In the genomic region with DNA sequence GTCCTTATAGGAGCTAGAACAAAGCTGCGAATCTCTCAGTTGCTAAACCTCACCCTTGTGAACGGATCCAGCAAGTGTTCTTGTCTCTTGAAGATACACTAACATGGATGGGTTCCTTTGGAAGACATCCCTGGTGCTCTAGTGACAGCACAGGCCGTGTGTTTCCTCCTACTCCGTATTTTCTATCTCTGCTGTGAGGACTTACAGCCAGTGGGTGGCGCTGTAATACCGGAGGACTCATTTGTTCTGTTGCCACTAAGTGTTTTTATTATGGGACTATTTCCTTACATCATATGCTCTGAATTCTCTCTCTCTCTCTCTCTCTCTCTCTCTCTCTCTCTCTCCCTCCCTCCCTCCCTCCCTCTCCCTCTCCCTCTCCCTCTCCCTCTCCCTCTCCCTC, we compare ENCODE assay signal across 9 mouse cellular contexts. TPM values are rescaled to one million over a fixed set of nuclear protein-coding genes. Genes with fewer than 3 reads are reported as not detected.
DNase-seq lines count a peak whose midpoint lies in the region; ATAC-seq and TF ChIP-seq lines count a peak whose summit lies in the region.
"Had no signal": no experiment of that assay in that cellular context is flagged by ENCODE, and none has a peak within 500 bp of the region (broad histone marks: within the 10 kb centered on the region; RNA-seq: fewer than 3 reads in every experiment).

No protein-coding gene starts in this region.

- peak; percentile 55; the same call in 1 of the 2 replicates for TF ChIP-seq CTCF in liver, adult 2 months (IDR thresholded peaks at IDR 0.05; ENCODE audit: low read depth, low read length)
- TF ChIP-seq CTCF in cerebellum, adult 2 months (IDR thresholded peaks at IDR 0.05; ENCODE audit: borderline replicate concordance, insufficient read depth, low read depth, low read length): peak; percentile 47; the same call in 1 of the 2 replicates
- TF ChIP-seq CTCF in hindbrain, postnatal 0 days (IDR thresholded peaks at IDR 0.05; ENCODE audit: low read depth): peak; percentile 88
- TF ChIP-seq CTCF in midbrain, postnatal 0 days (IDR thresholded peaks at IDR 0.05): peak; percentile 89

- H3K9ac ChIP-seq in liver, adult 2 months (ENCODE audit: low read depth, low read length): no peak overlapping the region
- no peak overlapping the region for H3K9ac ChIP-seq in liver, embryonic 12.5 days
- H3K9ac ChIP-seq in hindbrain, postnatal 0 days (replicated peaks; ENCODE audit: low read length): no peak overlapping the region
- H3K9ac ChIP-seq in midbrain, postnatal 0 days (replicated peaks; ENCODE audit: low read length, poor library complexity, severe bottlenecking): no peak overlapping the region
- H3K9ac ChIP-seq: embryonic facial prominence, embryonic 13.5 days had no signal

- no peak for ATAC-seq in liver, embryonic 12.5 days
- ATAC-seq in hindbrain, postnatal 0 days: peak; percentile 84
- ATAC-seq in midbrain, postnatal 0 days (ENCODE audit: low FRiP score): peak; percentile 63; the same call in 1 of the 2 replicates

- H3K4me1 ChIP-seq in liver, adult 2 months (ENCODE audit: control insufficient read depth, insufficient read depth, low read length): no peaks in the 10 kb centered on the region
- H3K4me1 ChIP-seq in liver, embryonic 12.5 days: no peaks in the 10 kb centered on the region
- no peaks in the 10 kb centered on the region for H3K4me1 ChIP-seq in cerebellum, adult 2 months (ENCODE audit: control insufficient read depth, insufficient read depth, low read length)
- no peaks in the 10 kb centered on the region for H3K4me1 ChIP-seq in hindbrain, postnatal 0 days (ENCODE audit: insufficient read depth, low read length)
- no peaks in the 10 kb centered on the region for H3K4me1 ChIP-seq in midbrain, postnatal 0 days (ENCODE audit: insufficient read depth, low read length)

- TF ChIP-seq POLR2A in liver, adult 2 months (IDR thresholded peaks at IDR 0.05; ENCODE audit: extremely low read depth, insufficient read depth, low read length): no peak
- no peak for TF ChIP-seq POLR2A in cerebellum, adult 2 months (IDR thresholded peaks at IDR 0.05; ENCODE audit: borderline replicate concordance, insufficient read depth, low read length)

- peaks cover 16% of the 10 kb centered on the region; the same call in 1 of the 2 replicates for H3K36me3 ChIP-seq in liver, adult 2 months (ENCODE audit: control insufficient read depth, insufficient read depth, low read length)
- H3K36me3 ChIP-seq in liver, embryonic 12.5 days: peaks cover 88% of the 10 kb centered on the region
- H3K36me3 ChIP-seq in hindbrain, postnatal 0 days (ENCODE audit: insufficient read depth, low read length): no peaks in the 10 kb centered on the region
- H3K36me3 ChIP-seq in midbrain, postnatal 0 days (ENCODE audit: insufficient read depth, low read length): no peaks in the 10 kb centered on the region

- H3K9me3 ChIP-seq in liver, embryonic 12.5 days (replicated peaks): no peaks in the 10 kb centered on the region
- H3K9me3 ChIP-seq in hindbrain, postnatal 0 days (ENCODE audit: low read length): no peaks in the 10 kb centered on the region
- H3K9me3 ChIP-seq in midbrain, postnatal 0 days (ENCODE audit: low read length): no peaks in the 10 kb centered on the region
- H3K9me3 ChIP-seq: embryonic facial prominence, embryonic 13.5 days had no signal

- DNase-seq in liver, adult 2 months (ENCODE audit: extremely low read depth, low read depth, low spot score): peak; percentile 55
- DNase-seq in cerebellum, adult 2 months: peak; percentile 27 to 46
- DNase-seq in forelimb bud, embryonic 11.5 days (ENCODE audit: low read depth, low spot score): peak; percentile 61
- DNase-seq in hindbrain, postnatal 0 days (ENCODE audit: low spot score): peak; percentile 89
- DNase-seq in left cerebral cortex, postnatal 14 days (ENCODE audit: low spot score in 2 of 2): peak; percentile 88
- peak; percentile 88 for DNase-seq in midbrain, postnatal 0 days (ENCODE audit: low spot score)
- peak; percentile 2 for DNase-seq in thymus, postnatal 25 days

- intact Hi-C loops in left cerebral cortex, postnatal 14 days (cut with DNase I): loop anchor here (5.0 to 10.0 kb wide), 2 partner anchors 221 to 883 kb away; no protein-coding TSS in a partner anchor

- H3K79me2 ChIP-seq in liver, adult 2 months (ENCODE audit: control insufficient read depth, insufficient read depth, low read length): no peaks in the 10 kb centered on the region

- no peak overlapping the region for H3K27ac ChIP-seq in liver, adult 2 months (replicated peaks; ENCODE audit: insufficient read depth, low read depth, low read length)
- H3K27ac ChIP-seq in liver, embryonic 12.5 days: no peak overlapping the region
- H3K27ac ChIP-seq in cerebellum, adult 2 months (ENCODE audit: insufficient read depth, low read length): no peak overlapping the region
- no peak overlapping the region for H3K27ac ChIP-seq in hindbrain, postnatal 0 days
- no peak overlapping the region for H3K27ac ChIP-seq in midbrain, postnatal 0 days (ENCODE audit: low read depth, low read length)
- H3K27ac ChIP-seq: embryonic facial prominence, embryonic 13.5 days had no signal

- no peak overlapping the region for H3K4me3 ChIP-seq in liver, adult 2 months (ENCODE audit: insufficient read depth, low read depth, low read length)
- H3K4me3 ChIP-seq in liver, embryonic 12.5 days: no peak overlapping the region
- H3K4me3 ChIP-seq in cerebellum, adult 2 months (replicated peaks; ENCODE audit: insufficient read depth, low read depth, low read length): no peak overlapping the region
- no peak overlapping the region for H3K4me3 ChIP-seq in hindbrain, postnatal 0 days (ENCODE audit: low read length)
- no peak overlapping the region for H3K4me3 ChIP-seq in midbrain, postnatal 0 days (ENCODE audit: low read depth, low read length)
- H3K4me3 ChIP-seq: embryonic facial prominence, embryonic 13.5 days had no signal

- no peaks in the 10 kb centered on the region for H3K27me3 ChIP-seq in liver, adult 2 months (ENCODE audit: control insufficient read depth, insufficient read depth, low read length)
- H3K27me3 ChIP-seq in liver, embryonic 12.5 days (replicated peaks): no peaks in the 10 kb centered on the region
- H3K27me3 ChIP-seq in cerebellum, adult 2 months (ENCODE audit: control insufficient read depth, insufficient read depth, low read length): no peaks in the 10 kb centered on the region
- no peaks in the 10 kb centered on the region for H3K27me3 ChIP-seq in hindbrain, postnatal 0 days (ENCODE audit: insufficient read depth, low read length)
- H3K27me3 ChIP-seq in midbrain, postnatal 0 days (ENCODE audit: insufficient read depth, low read length): no peaks in the 10 kb centered on the region
- H3K27me3 ChIP-seq: embryonic facial prominence, embryonic 13.5 days had no signal

- WGBS in liver, adult 2 months: 29% methylated on average over 6 of the region's 6 CpGs
- WGBS in liver, embryonic 12.5 days (ENCODE audit: insufficient replicate concordance): 47% methylated on average over 6 of the region's 6 CpGs
- 28% methylated on average over 6 of the region's 6 CpGs for WGBS in cerebellum, adult 2 months
- WGBS in hindbrain, postnatal 0 days: 20% methylated on average over 6 of the region's 6 CpGs
- WGBS in midbrain, postnatal 0 days: 20% methylated on average over 6 of the region's 6 CpGs

- H3K4me2 ChIP-seq in liver, embryonic 12.5 days: no peak overlapping the region
- H3K4me2 ChIP-seq in hindbrain, postnatal 0 days (ENCODE audit: low read depth, low read length): no peak overlapping the region
- H3K4me2 ChIP-seq in midbrain, postnatal 0 days (ENCODE audit: low read depth, low read length, poor library complexity, severe bottlenecking): no peak overlapping the region
- H3K4me2 ChIP-seq: embryonic facial prominence, embryonic 13.5 days had no signal

RNA-seq across cellular contexts. Expression of gene Frrs1, which starts 44.9 kb away (rescaled TPM):
- total RNA-seq in liver, adult 2 months (2014; rRNA removed): 14.4 and 22.4 TPM in 2 replicates
- polyA plus RNA-seq in liver, adult 2 months (2012; rRNA removed): 21.6 and 39.7 TPM in 2 replicates
- polyA plus RNA-seq in liver, embryonic 12.5 days (2016; fragmentation: Nextera tagmentation; extraction: Ambion mirVana): 46.0 and 48.3 TPM in 2 replicates
- polyA plus RNA-seq in cerebellum, adult 2 months (2012; rRNA removed): 0.70 and 0.92 TPM in 2 replicates
- total RNA-seq in hindbrain, postnatal 0 days (2014; rRNA removed): 3.3 and 4.1 TPM in 2 replicates
- 5.0 and 6.0 TPM in 2 replicates for polyA plus RNA-seq in hindbrain, postnatal 0 days (2015; fragmentation: Nextera tagmentation; extraction: Ambion mirVana)
- total RNA-seq in left cerebral cortex, postnatal 14 days (2021): 1 to 10 TPM; 1.5 to 2.3 TPM
- 3.8 and 7.3 TPM in 2 replicates for total RNA-seq in midbrain, postnatal 0 days (2014; rRNA removed)
- 5.6 and 7.0 TPM in 2 replicates for polyA plus RNA-seq in midbrain, postnatal 0 days (2015; fragmentation: Nextera tagmentation; extraction: Ambion mirVana)

Comparison
In these comparisons a context has a peak if more than half of its experiments do, and no peak if none do; other contexts are left out.
1. DNase-seq: peak in every context shown above with its lines; median percentile 89 in hindbrain, postnatal 0 days; 88 in left cerebral cortex, postnatal 14 days; 88 in midbrain, postnatal 0 days; 61 in forelimb bud, embryonic 11.5 days; 55 in liver, adult 2 months; 36 in cerebellum, adult 2 months; 2 in thymus, postnatal 25 days.